16 mouse cellular contexts compared by ENCODE assay signal in genomic region chr6:114289106-114289505, GRCm38 (mm10). TPM values are rescaled to one million over a fixed set of nuclear protein-coding genes. Genes with fewer than 3 reads are reported as not detected.
DNase-seq lines count a peak whose midpoint lies in the region; ATAC-seq and TF ChIP-seq lines count a peak whose summit lies in the region.
"Had no signal": no experiment of that assay in that cellular context is flagged by ENCODE, and none has a peak within 500 bp of the region (broad histone marks: within the 10 kb centered on the region; RNA-seq: fewer than 3 reads in every experiment).

No protein-coding gene starts in this region.

- no peaks in the 10 kb centered on the region for H3K36me3 ChIP-seq in forebrain, embryonic 10.5 days (replicated peaks)
- peaks cover 3% of the 10 kb centered on the region; the same call in 1 of the 2 replicates for H3K36me3 ChIP-seq in forebrain, embryonic 13.5 days (ENCODE audit: poor library complexity, severe bottlenecking)
- no peaks in the 10 kb centered on the region for H3K36me3 ChIP-seq in hindbrain, embryonic 15.5 days
- no peaks in the 10 kb centered on the region for H3K36me3 ChIP-seq in midbrain, postnatal 0 days (ENCODE audit: insufficient read depth, low read length)
- H3K36me3 ChIP-seq: embryonic facial prominence, embryonic 13.5 days; limb, embryonic 10.5 days; liver, embryonic 13.5 days had no signal

- no peaks in the 10 kb centered on the region for H3K9me3 ChIP-seq in forebrain, embryonic 10.5 days
- H3K9me3 ChIP-seq in forebrain, embryonic 13.5 days (replicated peaks), result no peaks in the 10 kb centered on the region
- H3K9me3 ChIP-seq in hindbrain, embryonic 15.5 days, result no peaks in the 10 kb centered on the region
- H3K9me3 ChIP-seq in midbrain, postnatal 0 days (ENCODE audit: low read length), result no peaks in the 10 kb centered on the region
- H3K9me3 ChIP-seq: embryonic facial prominence, embryonic 13.5 days; limb, embryonic 10.5 days; liver, embryonic 13.5 days had no signal

- H3K9ac ChIP-seq in forebrain, embryonic 13.5 days, result peak overlapping the region; percentile 8; the same call in 1 of the 2 replicates
- H3K9ac ChIP-seq in hindbrain, embryonic 15.5 days, result no peak overlapping the region
- H3K9ac ChIP-seq in midbrain, postnatal 0 days (replicated peaks; ENCODE audit: low read length, poor library complexity, severe bottlenecking), result no peak overlapping the region
- H3K9ac ChIP-seq: embryonic facial prominence, embryonic 13.5 days; liver, embryonic 13.5 days had no signal

- WGBS in forebrain, embryonic 10.5 days, result 53% methylated on average over 7 of the region's 7 CpGs
- WGBS in forebrain, embryonic 13.5 days, result 11% methylated on average over 7 of the region's 7 CpGs
- 11% methylated on average over 7 of the region's 7 CpGs for WGBS in hindbrain, embryonic 15.5 days
- WGBS in midbrain, postnatal 0 days, result 11% methylated on average over 7 of the region's 7 CpGs

- peaks cover 52% of the 10 kb centered on the region for H3K4me1 ChIP-seq in forebrain, embryonic 10.5 days
- H3K4me1 ChIP-seq in forebrain, embryonic 13.5 days, result peaks cover 98% of the 10 kb centered on the region
- H3K4me1 ChIP-seq in hindbrain, embryonic 15.5 days (replicated peaks), result peaks cover 98% of the 10 kb centered on the region
- peaks cover 56% of the 10 kb centered on the region for H3K4me1 ChIP-seq in midbrain, postnatal 0 days (ENCODE audit: insufficient read depth, low read length)
- H3K4me1 ChIP-seq: embryonic facial prominence, embryonic 13.5 days; liver, embryonic 13.5 days had no signal

- H3K4me3 ChIP-seq in forebrain, embryonic 10.5 days, result no peak overlapping the region
- H3K4me3 ChIP-seq in forebrain, embryonic 13.5 days, result no peak overlapping the region
- no peak overlapping the region for H3K4me3 ChIP-seq in hindbrain, embryonic 15.5 days
- H3K4me3 ChIP-seq in midbrain, postnatal 0 days (ENCODE audit: low read depth, low read length), result no peak overlapping the region
- H3K4me3 ChIP-seq: embryonic facial prominence, embryonic 13.5 days; limb, embryonic 10.5 days; liver, embryonic 13.5 days had no signal

- H3K27me3 ChIP-seq in forebrain, embryonic 10.5 days (ENCODE audit: poor library complexity, severe bottlenecking), result peaks cover 54% of the 10 kb centered on the region
- peaks cover 2% of the 10 kb centered on the region for H3K27me3 ChIP-seq in forebrain, embryonic 13.5 days
- H3K27me3 ChIP-seq in hindbrain, embryonic 15.5 days, result no peaks in the 10 kb centered on the region
- H3K27me3 ChIP-seq in midbrain, postnatal 0 days (ENCODE audit: insufficient read depth, low read length), result no peaks in the 10 kb centered on the region

- no peak for TF ChIP-seq CTCF in midbrain, postnatal 0 days (IDR thresholded peaks at IDR 0.05)

- H3K4me2 ChIP-seq in forebrain, embryonic 13.5 days, result peak overlapping the region; percentile 35
- peak overlapping the region; percentile 31 for H3K4me2 ChIP-seq in hindbrain, embryonic 15.5 days
- H3K4me2 ChIP-seq in midbrain, postnatal 0 days (ENCODE audit: low read depth, low read length, poor library complexity, severe bottlenecking), result peak overlapping the region; percentile 3; the same call in 1 of the 2 replicates
- H3K4me2 ChIP-seq: embryonic facial prominence, embryonic 13.5 days; liver, embryonic 13.5 days had no signal

- DNase-seq in forebrain, embryonic 10.5 days (ENCODE audit: extremely low spot score, low spot score), result no peak
- DNase-seq in midbrain, postnatal 0 days (ENCODE audit: low spot score), result peak; percentile 41
- no peak for DNase-seq in thymus, postnatal 14 days
- DNase-seq in gastrocnemius, adult 8-10 months (ENCODE audit: low spot score in 2 of 2), result no peak
- no peak for DNase-seq in cerebellum, adult 9-10 months
- DNase-seq: cerebellum, adult 18-20 months; gastrocnemius, postnatal 36 days; liver, embryonic 13.5 days; lung, postnatal 14 days; right cerebral cortex, postnatal 14 days had no signal

- ATAC-seq in forebrain, embryonic 13.5 days, result peak; percentile 88
- ATAC-seq in hindbrain, embryonic 15.5 days (ENCODE audit: low FRiP score, low read depth), result no peak
- ATAC-seq in midbrain, postnatal 0 days (ENCODE audit: low FRiP score), result no peak
- ATAC-seq: activated CD4-positive, CD25-positive, alpha-beta regulatory T cell, adult 4 months; inflammation-experienced regulatory T-cells, adult 6 months had no signal

- H3K27ac ChIP-seq in forebrain, embryonic 10.5 days, result peak overlapping the region; percentile 51; the same call in 1 of the 2 replicates
- peak overlapping the region; percentile 90 for H3K27ac ChIP-seq in forebrain, embryonic 13.5 days
- H3K27ac ChIP-seq in hindbrain, embryonic 15.5 days (replicated peaks), result peak overlapping the region; percentile 87
- H3K27ac ChIP-seq in midbrain, postnatal 0 days (ENCODE audit: low read depth, low read length), result peak overlapping the region; percentile 57
- H3K27ac ChIP-seq: embryonic facial prominence, embryonic 13.5 days; limb, embryonic 10.5 days; liver, embryonic 13.5 days had no signal

RNA-seq across cellular contexts. Expression of gene Slc6a1, which starts 6.7 kb away (rescaled TPM):
- polyA plus RNA-seq in forebrain, embryonic 10.5 days (2016; fragmentation: Nextera tagmentation; extraction: Ambion mirVana), result 3.2 and 5.1 TPM in 2 replicates
- 67.2 and 81.0 TPM in 2 replicates for polyA plus RNA-seq in forebrain, embryonic 13.5 days (2015; fragmentation: Nextera tagmentation; extraction: Ambion mirVana)
- 130 and 150 TPM in 2 replicates for polyA plus RNA-seq in hindbrain, embryonic 15.5 days (2015; fragmentation: Nextera tagmentation; extraction: Ambion mirVana)
- total RNA-seq in midbrain, postnatal 0 days (2014; rRNA removed), result 434 and 507 TPM in 2 replicates
- polyA plus RNA-seq in midbrain, postnatal 0 days (2015; fragmentation: Nextera tagmentation; extraction: Ambion mirVana), result 208 and 221 TPM in 2 replicates
- total RNA-seq in gastrocnemius, adult 8-10 months (2022), result under 1 TPM in 2 of 4 experiments, not detected in 2; 0.34 to 0.75 TPM
- polyA plus RNA-seq: limb, embryonic 10.5 days had no signal

Comparison
In these comparisons a context has a peak if more than half of its experiments do, and no peak if none do; other contexts are left out.
1. RNA of gene Slc6a1, which starts 6.7 kb away (polyA plus RNA-seq): 208 to 221 TPM in midbrain, postnatal 0 days, 130 to 150 TPM in hindbrain, embryonic 15.5 days and 67.2 to 81.0 TPM in forebrain, embryonic 13.5 days; 3.2 to 5.1 TPM in forebrain, embryonic 10.5 days; every median in the first group is over 10 times any median in the second.
2. Peak in every context shown above with its lines, with median percentiles within 50 percentile points of each other: H3K27ac ChIP-seq and H3K4me2 ChIP-seq.